Mouse (Mus musculus): ENCODE results near the gene Hist1h1a.

GRCm38 (mm10) chr13:23743215-23743614, 20.3 kb upstream of the Hist1h1a start:
- TF ChIP-seq POLR2A (IDR thresholded peaks at IDR 0.05; ENCODE audit: control insufficient read depth, low read depth, low read length) (no peak), CTCF (IDR thresholded peaks at IDR 0.05; ENCODE audit: control insufficient read depth, insufficient read depth, insufficient replicate concordance, low read depth, low read length) (no peak)

Data from testis, adult 2 months (tissue).